Mouse (Mus musculus) CH12.LX (cell line): ENCODE measurements around the gene 1110032A03Rik. TPM values are rescaled to one million over a fixed set of nuclear protein-coding genes. Genes with fewer than 3 reads are reported as not detected.

Experiments used
- DNase-seq: peaks from one replicate; pipeline ENCODE4 v3.0.0-alpha.2; 2013; ENCODE audit errors: extremely low read depth
- H3K27ac ChIP-seq: 2 replicates; pipeline ENCODE4 v1.5.1; 2012; ENCODE audit warnings: low read depth, mild to moderate bottlenecking, control low read depth, moderate library complexity; ENCODE audit not compliant: insufficient read depth
- H3K27me3 ChIP-seq: replicated peaks from 2 replicates; pipeline ENCODE3; 2012; ENCODE audit warnings: inconsistent platforms
- H3K36me3 ChIP-seq, 2 experiments: replicated peaks in 1 of 2; 2 replicates each; pipeline versions ENCODE3 to v1.6.1; 2012; ENCODE audit warnings: inconsistent platforms in 1 of 2, low read length in 1 of 2, mild to moderate bottlenecking in 1 of 2, mixed read lengths in 1 of 2, moderate library complexity in 1 of 2; ENCODE audit not compliant: control insufficient read depth in 1 of 2, insufficient read depth in 1 of 2
- H3K4me1 ChIP-seq, 2 experiments: 2 replicates each; pipeline ENCODE4 v1.6.1; 2012; ENCODE audit warnings: inconsistent platforms in 1 of 2, moderate library complexity in 1 of 2; ENCODE audit not compliant: insufficient read depth in 2 of 2, control insufficient read depth in 1 of 2
- H3K4me2 ChIP-seq: 2 replicates; pipeline ENCODE4 v1.6.1; 2012; ENCODE audit warnings: low read depth, mild to moderate bottlenecking, control low read depth; ENCODE audit not compliant: poor library complexity, insufficient read depth, severe bottlenecking
- H3K4me3 ChIP-seq, 3 experiments: fragments of 150-350 bp in 1 of 3; sonication (generic) in 1 of 3; replicated peaks in 1 of 3; 2 replicates each; pipeline versions ENCODE3 to v1.5.1; 2011 to 2012; ENCODE audit warnings: low read depth in 2 of 3, low read length in 2 of 3, mild to moderate bottlenecking in 2 of 3, moderate library complexity in 2 of 3, control low read depth in 1 of 3, improper control_type of control experiment in 1 of 3, inconsistent platforms in 1 of 3, mixed read lengths in 1 of 3; ENCODE audit not compliant: poor library complexity in 1 of 3
- H3K79me2 ChIP-seq: replicated peaks from 2 replicates; pipeline ENCODE4 v1.6.1; 2012; ENCODE audit warnings: mild to moderate bottlenecking, moderate library complexity; ENCODE audit not compliant: control insufficient read depth, poor library complexity, insufficient read depth, severe bottlenecking; ENCODE audit errors: extremely low read depth
- H3K9ac ChIP-seq: 2 replicates; pipeline ENCODE4 v1.6.1; 2012; ENCODE audit warnings: low read depth, mild to moderate bottlenecking, control low read depth, moderate library complexity; ENCODE audit not compliant: insufficient read depth
- H3K9me3 ChIP-seq: replicated peaks from 2 replicates; pipeline ENCODE3; 2012; ENCODE audit warnings: low read length, inconsistent platforms, mixed read lengths
- CHD1 ChIP-seq: IDR thresholded peaks from 2 replicates; pipeline ENCODE4 v1.6.1; 2012; ENCODE audit warnings: low read depth, low read length, improper control_type of control experiment, inconsistent platforms
- CHD2 ChIP-seq: IDR thresholded peaks from 2 replicates; pipeline ENCODE4 v1.6.1; 2011; ENCODE audit warnings: low read length, improper control_type of control experiment
- CTCF ChIP-seq, 2 experiments: IDR thresholded peaks in 1 of 2; conservative IDR thresholded peaks in 1 of 2; 2 replicates each; pipeline ENCODE4 v1.5.1; 2011 to 2012; ENCODE audit warnings: low read depth in 2 of 2, low read length in 2 of 2, improper control_type of control experiment in 1 of 2, inconsistent platforms in 1 of 2, mild to moderate bottlenecking in 1 of 2, moderate library complexity in 1 of 2
- E2F4 ChIP-seq: IDR thresholded peaks from 2 replicates; pipeline ENCODE4 v1.6.1; 2011; ENCODE audit warnings: low read depth, low read length, improper control_type of control experiment; ENCODE audit not compliant: insufficient replicate concordance
- ELF1 ChIP-seq: IDR thresholded peaks from 2 replicates; pipeline ENCODE4 v1.6.1; 2014; ENCODE audit warnings: low read depth, mild to moderate bottlenecking, inconsistent platforms, low read length, improper control_type of control experiment
- ETS1 ChIP-seq: conservative IDR thresholded peaks from 2 replicates; pipeline ENCODE4 v1.6.1; 2012; ENCODE audit warnings: low read depth, mild to moderate bottlenecking, inconsistent platforms, low read length, improper control_type of control experiment, moderate library complexity
- HCFC1 ChIP-seq: IDR thresholded peaks from 2 replicates; pipeline ENCODE4 v1.6.1; 2012; ENCODE audit warnings: low read depth, mild to moderate bottlenecking, inconsistent platforms, low read length, improper control_type of control experiment
- JUN ChIP-seq: IDR thresholded peaks from 2 replicates; pipeline ENCODE4 v1.6.1; 2011; ENCODE audit warnings: low read depth, mild to moderate bottlenecking, low read length, improper control_type of control experiment, moderate library complexity; ENCODE audit not compliant: insufficient read depth
- MAFK ChIP-seq: IDR thresholded peaks from 2 replicates; pipeline ENCODE4 v1.6.1; 2011; ENCODE audit warnings: low read length, improper control_type of control experiment; ENCODE audit not compliant: insufficient replicate concordance
- MAZ ChIP-seq: IDR thresholded peaks from 2 replicates; pipeline ENCODE4 v1.6.1; 2012; ENCODE audit warnings: low read depth, mild to moderate bottlenecking, inconsistent platforms, low read length, improper control_type of control experiment, moderate library complexity
- MEF2A ChIP-seq: IDR thresholded peaks from 2 replicates; pipeline ENCODE4 v1.6.1; 2014; ENCODE audit warnings: low read depth, mild to moderate bottlenecking, inconsistent platforms, low read length, improper control_type of control experiment, borderline replicate concordance
- POLR2A ChIP-seq: IDR thresholded peaks from 2 replicates; pipeline ENCODE4 v1.6.1; 2011; ENCODE audit warnings: low read depth, mild to moderate bottlenecking, improper control_type of control experiment, low read length
- RAD21 ChIP-seq: IDR thresholded peaks from 2 replicates; pipeline ENCODE4 v1.6.1; 2011; ENCODE audit warnings: low read depth, mild to moderate bottlenecking, low read length, improper control_type of control experiment, moderate library complexity
- RCOR1 ChIP-seq: conservative IDR thresholded peaks from 2 replicates; pipeline ENCODE4 v1.6.1; 2012; ENCODE audit warnings: low read depth, mild to moderate bottlenecking, inconsistent platforms, low read length, improper control_type of control experiment
- SIN3A ChIP-seq: IDR thresholded peaks from 2 replicates; pipeline ENCODE4 v1.6.1; 2012; ENCODE audit warnings: low read length, improper control_type of control experiment, inconsistent platforms
- TCF12 ChIP-seq: IDR thresholded peaks from 2 replicates; pipeline ENCODE4 v1.6.1; 2014; ENCODE audit warnings: low read depth, mild to moderate bottlenecking, inconsistent platforms, low read length, improper control_type of control experiment
- USF1 ChIP-seq: IDR thresholded peaks from 2 replicates; pipeline ENCODE4 v1.6.1; 2014; ENCODE audit warnings: low read depth, mild to moderate bottlenecking, inconsistent platforms, low read length, improper control_type of control experiment
- ZC3H11A ChIP-seq: IDR thresholded peaks from 2 replicates; pipeline ENCODE4 v1.6.1; 2012; ENCODE audit warnings: low read depth, mild to moderate bottlenecking, inconsistent platforms, low read length, improper control_type of control experiment
- ZNF384 ChIP-seq: IDR thresholded peaks from 2 replicates; pipeline ENCODE4 v1.6.1; 2012; ENCODE audit warnings: low read depth, low read length, improper control_type of control experiment, inconsistent platforms
- dilution Hi-C: fragments of 300-500 bp; cut with MboI; formaldehyde crosslinking; loops from 2 replicates; pipeline ENCODE4 v1.14.3; 2020; ENCODE audit warnings: low sequenced_read_pairs; ENCODE audit not compliant: extremely low pct_unique_long_range_greater_than_20kb, extremely low pct_ligation_motif_present
- in situ Hi-C: fragments of 300-500 bp; cut with MboI; formaldehyde crosslinking; loops from 3 replicates; pipeline ENCODE4 v1.14.3; 2019; ENCODE audit warnings: low sequenced_read_pairs, low pct_ligation_motif_present, low pct_unique_long_range_greater_than_20kb, mixed read lengths
- polyA plus RNA-seq: library from polyadenylated mRNA; unstranded; fragments of >175 nt; gene quantifications from 2 replicates; pipeline ENCODE4 v1.2.1, GENCODE M21; 2012; ENCODE audit warnings: low read depth; ENCODE audit not compliant: insufficient read length
- total RNA-seq, 2 experiments: library from RNA; depleted of rRNA; stranded (reverse); fragments of 300-350 nt in 1 of 2; fragments of >200 nt in 1 of 2; gene quantifications; 2 replicates each; pipeline ENCODE4 v1.2.3; 2012 to 2014

The 1110032A03Rik gene
- total and polyA plus RNA-seq, 3 experiments, result 7.7 to 11.3 (median 9.0) TPM

DNA sequence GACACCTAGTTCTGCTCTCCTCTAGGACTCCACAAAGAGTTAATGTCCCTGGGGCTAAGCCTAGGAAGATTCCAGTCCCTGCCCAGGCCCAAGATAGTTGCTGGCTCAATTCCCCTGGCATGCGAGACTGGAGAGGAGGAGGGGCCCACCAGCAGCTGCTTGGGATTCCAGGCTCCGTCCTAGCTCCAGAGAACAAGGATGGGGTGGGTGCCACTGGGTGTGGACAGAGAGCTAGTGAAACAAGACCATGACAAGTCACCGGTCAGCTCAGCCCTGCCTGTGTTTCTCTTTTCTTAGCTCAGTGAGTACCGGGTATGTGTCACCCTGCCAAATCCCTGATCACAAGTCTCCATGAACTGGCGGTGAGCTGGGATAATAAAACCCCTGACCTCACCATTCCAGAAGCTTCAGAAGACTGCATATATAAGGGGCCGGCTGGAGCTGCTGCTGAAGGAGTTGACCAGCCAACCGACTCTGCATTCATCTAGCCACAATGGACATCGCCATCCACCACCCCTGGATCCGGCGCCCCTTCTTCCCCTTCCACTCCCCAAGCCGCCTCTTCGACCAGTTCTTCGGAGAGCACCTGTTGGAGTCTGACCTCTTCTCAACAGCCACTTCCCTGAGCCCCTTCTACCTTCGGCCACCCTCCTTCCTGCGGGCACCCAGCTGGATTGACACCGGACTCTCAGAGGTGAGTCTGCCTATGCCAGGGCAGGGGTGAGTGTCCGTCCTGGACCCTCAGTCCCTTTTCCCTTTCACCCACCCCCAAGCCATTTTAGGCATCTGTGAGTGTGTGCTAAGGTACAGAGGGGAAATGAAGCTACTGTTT is 22.3 kb downstream of the 1110032A03Rik start:
- Histone ChIP-seq H3K4me3 (no peak overlapping the region), H3K4me1 (peaks cover 0 to 4% of the 10 kb centered on the region in 2 experiments; a peak in 1 of 4 replicates), H3K27ac (no peak overlapping the region), H3K9me3 (no peaks in the 10 kb centered on the region), H3K27me3 (peaks cover 18% of the 10 kb centered on the region), H3K9ac (no peak overlapping the region), H3K4me2 (no peak overlapping the region), H3K36me3 (no peaks in the 10 kb centered on the region), H3K79me2 (no peaks in the 10 kb centered on the region)
- dilution Hi-C loops (no loop called here), in situ Hi-C loops (no loop called here)
- DNase-seq, result no peak
- no peak for TF ChIP-seq HCFC1
- TF ChIP-seq ZC3H11A, result no peak
- TF ChIP-seq RCOR1, result no peak
- no peak for TF ChIP-seq ETS1
- TF ChIP-seq MAFK, result no peak
- no peak for TF ChIP-seq CHD2
- TF ChIP-seq JUN, result no peak
- TF ChIP-seq CTCF (conservative IDR thresholded peaks at IDR 0.05 in 1 of 2, IDR thresholded peaks at IDR 0.05 in 1 of 2; ENCODE audit: low read depth in 2 of 2, low read length in 2 of 2), result no peak
- TF ChIP-seq ELF1, result no peak
- no peak for TF ChIP-seq MEF2A
- no peak for TF ChIP-seq ZNF384
- no peak for TF ChIP-seq SIN3A
- TF ChIP-seq CHD1, result no peak
- no peak for TF ChIP-seq USF1
- no peak for TF ChIP-seq E2F4
- TF ChIP-seq TCF12, result no peak
- TF ChIP-seq MAZ, result no peak

- Histone ChIP-seq H3K27ac (no peak within 1 kb of the TSS), H3K36me3 (no peaks in the 10 kb centered on the region), H3K4me3 (no peak within 1 kb of the TSS), H3K27me3 (peaks cover 18% of the 10 kb centered on the region), H3K9me3 (no peaks in the 10 kb centered on the region), H3K9ac (no peak within 1 kb of the TSS), H3K79me2 (no peaks in the 10 kb centered on the region), H3K4me1 (no peaks in the 10 kb centered on the region), H3K4me2 (no peak within 1 kb of the TSS)
- in situ Hi-C loops, result no loop called here
- TF ChIP-seq ETS1, result no peak
- TF ChIP-seq RAD21, result no peak
- TF ChIP-seq POLR2A, result no peak
- TF ChIP-seq TCF12, result no peak
- DNase-seq, result no peak
- dilution Hi-C loops, result no loop called here
Observed at GRCm38 (mm10) chr9:50752054-50752602, 23.2 kb downstream of the 1110032A03Rik start, which contains the start of gene Hspb2. TSS of gene Hspb2 (minus strand) at chr9:50752354.
